Mouse (Mus musculus) limb, embryonic 12.5 days (tissue): ENCODE results near the gene Lage3. TPM values are rescaled to one million over a fixed set of nuclear protein-coding genes. Genes with fewer than 3 reads are reported as not detected.
"Not testable (repeated sequence)": the region's sequence is repeated elsewhere in the genome, so short reads cannot be mapped to it uniquely, and the experiment has no call there.

Experiments
- ATAC-seq: fragments of 200-750 bp; cut with Nextera tagmentation; 2 replicates; pipeline ENCODE4 v1.8.0; 2017; ENCODE audit warnings: low read depth, moderate TSS enrichment; ENCODE audit not compliant: insufficient number of reproducible peaks, insufficient read depth, low FRiP score, low TSS enrichment
- H3K27ac ChIP-seq: fragments of 300-500 bp; sonication (generic); 2 replicates; pipeline ENCODE4 v1.5.1; 2016; ENCODE audit warnings: mild to moderate bottlenecking, moderate library complexity
- H3K27me3 ChIP-seq: fragments of 300-500 bp; sonication (generic); 2 replicates; pipeline ENCODE4 v1.6.1; 2016; ENCODE audit warnings: mild to moderate bottlenecking, moderate library complexity
- H3K36me3 ChIP-seq: fragments of 300-500 bp; sonication (generic); 2 replicates; pipeline ENCODE4 v1.6.1; 2016; ENCODE audit warnings: mild to moderate bottlenecking, moderate library complexity
- H3K4me1 ChIP-seq: fragments of 300-500 bp; sonication (generic); replicated peaks from 2 replicates; pipeline ENCODE4 v1.6.1; 2016
- H3K4me2 ChIP-seq: fragments of 300-500 bp; sonication (generic); 2 replicates; pipeline ENCODE4 v1.6.1; 2016; ENCODE audit warnings: mild to moderate bottlenecking, moderate library complexity
- H3K4me3 ChIP-seq: fragments of 300-500 bp; sonication (generic); replicated peaks from 2 replicates; pipeline ENCODE4 v1.5.1; 2016; ENCODE audit warnings: mild to moderate bottlenecking
- H3K9ac ChIP-seq: fragments of 300-500 bp; sonication (generic); replicated peaks from 2 replicates; pipeline ENCODE4 v1.6.1; 2016; ENCODE audit warnings: mild to moderate bottlenecking, moderate library complexity
- H3K9me3 ChIP-seq: fragments of 300-500 bp; sonication (generic); 2 replicates; pipeline ENCODE4 v1.6.1; 2016; ENCODE audit warnings: mild to moderate bottlenecking, moderate library complexity
- WGBS: fragments of 180-500 bp; shearing (Covaris S2); methylation state at CpG from one replicate; pipeline ENCODE4 v1.1.7; 2016; 5-methylcytosine and 5-hydroxymethylcytosine counted together
- polyA plus RNA-seq: library from polyadenylated mRNA; unstranded; fragments of >200 nt; fragmentation: Nextera tagmentation; extraction: Ambion mirVana; gene quantifications from 2 replicates; pipeline ENCODE4 v1.2.1, GENCODE M21; 2016

Gene Lage3
- 107 and 122 TPM in 2 replicates for polyA plus RNA-seq

- 10% methylated on average over 15 of the region's 22 CpGs for WGBS
- Histone ChIP-seq H3K9me3 (no peaks in the 10 kb centered on the region), H3K9ac (peak within 1 kb of the TSS; percentile 66), H3K4me3 (peak within 1 kb of the TSS; percentile 49), H3K27me3 (no peaks in the 10 kb centered on the region), H3K36me3 (no peaks in the 10 kb centered on the region), H3K4me1 (no peaks in the 10 kb centered on the region), H3K27ac (peak within 1 kb of the TSS; percentile 56; the same call in 1 of the 2 replicates), H3K4me2 (peak within 1 kb of the TSS; percentile 57)
- ATAC-seq: peak; percentile 31; the same call in 1 of the 2 replicates
Observed at GRCm38 (mm10) chrX:74353467-74353770, at the start of gene Lage3. Gene Lage3, minus strand, starts transcription at chrX:74353618.

DNA sequence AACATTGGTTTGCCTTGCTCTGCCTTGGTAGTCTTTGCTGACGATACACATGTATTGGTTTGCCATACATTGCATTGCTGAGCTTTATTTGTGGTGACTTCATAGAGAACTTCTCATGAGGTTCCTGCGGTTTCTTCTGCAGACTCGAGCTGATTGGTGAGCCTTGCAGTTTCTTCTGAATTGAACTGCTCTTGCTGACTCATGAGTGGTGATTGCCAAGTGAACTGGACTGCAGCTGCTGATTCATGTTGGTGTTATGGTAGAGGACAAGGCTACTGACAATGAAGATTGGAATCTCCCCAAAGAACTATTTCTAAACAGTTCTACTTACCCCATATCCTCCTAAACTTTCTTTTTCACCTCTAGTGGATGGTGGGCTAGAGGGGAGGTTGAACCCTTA lies 46.7 kb upstream of the Lage3 start:
- no peak overlapping the region for H3K9ac ChIP-seq
- no peak overlapping the region for H3K4me3 ChIP-seq
- no peak overlapping the region for H3K27ac ChIP-seq
- ATAC-seq: no peak
- H3K9me3 ChIP-seq: no peaks in the 10 kb centered on the region
- 85% methylated on average over 3 of the region's 3 CpGs for WGBS
- H3K36me3 ChIP-seq: no peaks in the 10 kb centered on the region
- no peaks in the 10 kb centered on the region for H3K27me3 ChIP-seq
- no peaks in the 10 kb centered on the region for H3K4me1 ChIP-seq
- no peak overlapping the region for H3K4me2 ChIP-seq

- ATAC-seq: peak; percentile 100
- Histone ChIP-seq H3K27ac (peak within 1 kb of the TSS; percentile 86), H3K27me3 (no peaks in the 10 kb centered on the region), H3K9me3 (no peaks in the 10 kb centered on the region), H3K4me1 (0 out of 2 replicates have a peak, but pooled peaks cover 2% of the 10 kb centered on the region), H3K9ac (peak within 1 kb of the TSS; percentile 78), H3K4me3 (peak within 1 kb of the TSS; percentile 51), H3K4me2 (peak within 1 kb of the TSS; percentile 60), H3K36me3 (no peaks in the 10 kb centered on the region)
- 15% methylated on average over 30 of the region's 30 CpGs for WGBS
Observed at GRCm38 (mm10) chrX:74392535-74393443, 39.4 kb upstream of the Lage3 start, which contains the start of the genes Fam3a and Ikbkg. Gene Fam3a, minus strand, starts transcription at chrX:74393272. Gene Ikbkg, plus strand, starts transcription at chrX:74393290.

DNA sequence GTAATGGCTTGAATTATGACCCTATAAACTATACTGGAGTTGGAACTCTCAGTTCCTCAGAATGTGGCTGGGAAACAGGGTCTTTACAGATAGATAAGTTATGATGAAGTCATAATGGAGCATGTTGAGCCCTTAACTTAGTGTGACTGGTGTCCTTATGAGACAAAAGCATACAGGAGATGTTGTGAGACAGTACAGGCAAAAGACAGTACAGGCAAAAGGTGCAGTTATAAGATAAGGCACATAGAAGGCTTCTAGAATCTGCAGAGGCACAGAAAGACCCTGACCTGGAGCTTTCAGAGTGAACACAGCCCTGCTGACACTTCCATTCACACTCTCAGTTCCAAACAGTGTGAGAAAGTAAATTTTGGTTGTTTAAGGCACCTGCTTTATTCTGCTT lies 34.7 kb upstream of the Lage3 start:
- no peak for ATAC-seq

DNA sequence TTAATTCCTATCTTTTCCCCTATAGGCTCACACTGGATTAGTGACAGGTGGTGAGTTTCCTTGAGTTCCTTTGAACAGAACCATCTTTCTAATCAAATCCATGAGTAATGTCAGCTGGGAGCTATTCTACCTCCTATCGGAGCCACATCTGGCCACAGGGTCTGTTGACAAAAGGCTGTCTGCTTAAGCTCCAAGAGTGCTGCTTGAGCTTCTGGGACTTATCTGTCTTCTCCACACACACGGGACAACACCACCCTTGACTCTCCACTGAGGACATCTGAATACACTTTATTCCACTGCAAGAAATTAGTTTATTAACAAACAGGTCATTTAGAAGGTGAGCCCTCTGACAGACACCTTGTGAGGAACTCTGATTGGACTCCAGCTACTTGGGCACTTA lies 31.0 kb upstream of the Lage3 start:
- Histone ChIP-seq H3K4me2 (no peak overlapping the region), H3K4me3 (no peak overlapping the region), H3K9ac (no peak overlapping the region), H3K4me1 (no peaks in the 10 kb centered on the region), H3K36me3 (peaks cover 28% of the 10 kb centered on the region; the same call in 1 of the 2 replicates), H3K27me3 (no peaks in the 10 kb centered on the region), H3K9me3 (no peaks in the 10 kb centered on the region), H3K27ac (no peak overlapping the region)
- 81% methylated on average over 2 of the region's 2 CpGs for WGBS
- no peak for ATAC-seq

More for the DNA sequence above, 34.7 kb upstream of the Lage3 start:
- Histone ChIP-seq H3K4me1 (no peaks in the 10 kb centered on the region), H3K27me3 (no peaks in the 10 kb centered on the region), H3K4me2 (no peak overlapping the region), H3K27ac (no peak overlapping the region), H3K9me3 (no peaks in the 10 kb centered on the region), H3K36me3 (peaks cover 28% of the 10 kb centered on the region; the same call in 1 of the 2 replicates), H3K4me3 (no peak overlapping the region), H3K9ac (no peak overlapping the region)

DNA sequence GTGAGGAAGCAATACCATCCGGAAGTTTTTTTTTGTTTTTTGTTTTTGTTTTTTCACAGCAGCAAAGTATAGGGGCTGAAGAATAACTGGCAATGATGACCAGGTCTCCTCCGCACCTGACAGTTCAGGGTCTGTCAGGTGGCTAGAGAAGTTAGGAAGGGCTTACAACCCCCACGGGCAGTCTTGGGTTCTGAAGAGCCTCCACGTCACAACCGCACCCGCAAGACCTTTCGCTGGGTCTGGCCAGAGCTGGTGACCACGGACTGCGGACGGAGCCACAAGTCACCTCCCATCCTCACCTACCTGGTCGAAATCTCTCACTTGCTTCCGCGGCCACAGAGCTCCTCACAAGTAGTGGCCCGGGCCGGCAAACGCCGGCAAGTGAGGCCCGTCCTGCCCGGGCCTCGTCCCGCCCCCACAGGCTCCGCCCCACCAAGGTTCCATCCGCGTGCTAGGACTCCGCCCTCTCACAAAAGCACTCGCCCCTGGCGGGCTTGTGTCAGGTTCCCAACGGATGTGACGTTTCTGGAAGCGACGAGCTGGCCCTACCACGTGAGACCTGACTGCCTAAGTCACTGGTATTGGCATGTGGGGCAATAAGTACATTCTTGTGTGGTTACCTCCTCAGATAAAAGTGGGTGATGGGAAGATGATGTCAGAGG lies 19.6 kb upstream of the Lage3 start, which contains the start of the genes Ubl4a and Slc10a3:
Gene Ubl4a, minus strand, starts transcription at position 331 of the 662 bp plus-strand sequence.
Gene Slc10a3, minus strand, starts transcription at position 462 of the 662 bp plus-strand sequence.
- 29% methylated on average over 32 of the region's 32 CpGs for WGBS
- Histone ChIP-seq H3K27me3 (no peaks in the 10 kb centered on the region), H3K4me3 (peak within 1 kb of the TSS; percentile 48), H3K9me3 (no peaks in the 10 kb centered on the region), H3K4me1 (no peaks in the 10 kb centered on the region), H3K27ac (no peak within 1 kb of the TSS), H3K4me2 (peak within 1 kb of the TSS; percentile 60), H3K9ac (peak within 1 kb of the TSS; percentile 50), H3K36me3 (peaks cover 9% of the 10 kb centered on the region; the same call in 1 of the 2 replicates)
- peak; percentile 89 for ATAC-seq

DNA sequence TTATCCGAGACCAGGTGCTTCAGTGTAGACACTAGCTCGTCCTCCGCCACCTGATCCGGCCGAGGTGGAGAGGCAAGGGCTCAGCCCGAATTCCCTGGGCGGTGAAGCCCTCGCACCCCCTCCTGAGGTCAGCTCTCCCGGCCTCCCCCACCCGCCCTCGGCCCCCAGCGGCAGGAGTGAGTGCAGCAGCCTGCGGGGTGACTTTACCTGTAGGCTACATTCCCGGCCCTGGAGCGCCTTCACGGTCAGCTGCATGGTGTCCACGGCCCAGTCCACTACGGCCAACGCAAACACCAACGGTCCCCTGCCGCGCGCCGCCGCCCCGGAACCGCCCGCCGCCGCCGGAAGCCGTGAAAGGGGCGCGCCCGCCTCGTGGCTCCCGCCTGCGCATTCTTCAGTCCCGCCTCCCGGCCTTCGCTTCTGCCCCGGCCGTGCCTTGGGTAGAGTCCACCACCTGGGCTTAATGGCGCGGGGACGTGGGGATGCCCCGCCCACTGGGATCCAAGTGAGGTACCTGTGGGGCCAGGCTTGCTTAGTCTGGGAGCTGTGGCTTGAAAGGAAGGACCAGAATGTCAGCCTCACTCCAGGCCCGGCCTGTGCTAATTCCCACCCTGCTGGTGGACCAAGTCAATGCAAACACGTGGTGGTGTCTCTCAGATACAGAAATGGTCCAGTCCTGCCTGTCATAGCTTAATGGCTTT lies 14.9 kb upstream of the Lage3 start:
- Histone ChIP-seq H3K4me3 (peak overlapping the region; percentile 59), H3K9me3 (no peaks in the 10 kb centered on the region), H3K27me3 (no peaks in the 10 kb centered on the region), H3K27ac (peak overlapping the region; percentile 74), H3K4me1 (peaks cover 5% of the 10 kb centered on the region; the same call in 1 of the 2 replicates), H3K4me2 (peak overlapping the region; percentile 61), H3K9ac (peak overlapping the region; percentile 73), H3K36me3 (peaks cover 13% of the 10 kb centered on the region; the same call in 1 of the 2 replicates)
- 14% methylated on average over 47 of the region's 49 CpGs for WGBS
- peak; percentile 73 for ATAC-seq

- Histone ChIP-seq H3K4me1 (peaks cover 5% of the 10 kb centered on the region; the same call in 1 of the 2 replicates), H3K4me2 (peak overlapping the region; percentile 61), H3K27ac (no peak overlapping the region), H3K4me3 (peak overlapping the region; percentile 59), H3K9me3 (no peaks in the 10 kb centered on the region), H3K36me3 (peaks cover 13% of the 10 kb centered on the region; the same call in 1 of the 2 replicates), H3K9ac (peak overlapping the region; percentile 73), H3K27me3 (no peaks in the 10 kb centered on the region)
- ATAC-seq: no peak
- WGBS: 64% methylated on average over 10 of the region's 10 CpGs
Observed at GRCm38 (mm10) chrX:74367512-74367911, 14.1 kb upstream of the Lage3 start.

DNA sequence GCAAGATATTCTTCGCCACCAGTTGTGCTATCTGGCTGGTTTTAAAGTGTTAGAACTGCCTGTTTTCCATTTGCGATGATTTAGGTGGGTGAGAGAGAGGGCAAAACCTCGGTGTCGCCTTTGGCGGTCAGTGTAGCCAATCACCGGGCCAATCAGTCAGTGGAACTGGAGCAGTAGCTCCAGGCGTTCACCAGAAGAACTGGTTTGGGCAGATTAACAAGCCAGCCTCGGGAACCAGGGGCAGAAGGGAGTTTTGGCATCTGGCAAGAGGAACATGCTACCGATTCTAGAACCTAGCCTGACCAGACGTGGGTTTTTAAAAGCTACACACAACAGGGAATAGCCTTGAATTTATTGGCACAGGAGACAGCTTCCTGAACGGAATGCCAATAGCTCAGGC lies 5.8 kb upstream of the Lage3 start:
- no peaks in the 10 kb centered on the region for H3K36me3 ChIP-seq

GRCm38 (mm10) chrX:74357069-74357468 lies 3.7 kb upstream of the Lage3 start:
- not testable (repeated sequence) for H3K4me1 ChIP-seq, H3K4me2 ChIP-seq, H3K36me3 ChIP-seq, H3K27me3 ChIP-seq, H3K9me3 ChIP-seq, H3K4me3 ChIP-seq, ATAC-seq, H3K27ac ChIP-seq, H3K9ac ChIP-seq
- WGBS: 83% methylated on average over 3 of the region's 3 CpGs

More for the DNA sequence above, 5.8 kb upstream of the Lage3 start:
- Histone ChIP-seq H3K27ac (no peak overlapping the region), H3K9me3 (no peaks in the 10 kb centered on the region), H3K4me3 (no peak overlapping the region), H3K4me2 (no peak overlapping the region), H3K27me3 (0 out of 2 replicates have a peak, but pooled peaks cover 3% of the 10 kb centered on the region), H3K9ac (no peak overlapping the region), H3K4me1 (no peaks in the 10 kb centered on the region)
- ATAC-seq: no peak
- 34% methylated on average over 11 of the region's 11 CpGs for WGBS
